Mouse (Mus musculus): ENCODE measurements around the gene Il4i1.

Il4i1 gene

DNA sequence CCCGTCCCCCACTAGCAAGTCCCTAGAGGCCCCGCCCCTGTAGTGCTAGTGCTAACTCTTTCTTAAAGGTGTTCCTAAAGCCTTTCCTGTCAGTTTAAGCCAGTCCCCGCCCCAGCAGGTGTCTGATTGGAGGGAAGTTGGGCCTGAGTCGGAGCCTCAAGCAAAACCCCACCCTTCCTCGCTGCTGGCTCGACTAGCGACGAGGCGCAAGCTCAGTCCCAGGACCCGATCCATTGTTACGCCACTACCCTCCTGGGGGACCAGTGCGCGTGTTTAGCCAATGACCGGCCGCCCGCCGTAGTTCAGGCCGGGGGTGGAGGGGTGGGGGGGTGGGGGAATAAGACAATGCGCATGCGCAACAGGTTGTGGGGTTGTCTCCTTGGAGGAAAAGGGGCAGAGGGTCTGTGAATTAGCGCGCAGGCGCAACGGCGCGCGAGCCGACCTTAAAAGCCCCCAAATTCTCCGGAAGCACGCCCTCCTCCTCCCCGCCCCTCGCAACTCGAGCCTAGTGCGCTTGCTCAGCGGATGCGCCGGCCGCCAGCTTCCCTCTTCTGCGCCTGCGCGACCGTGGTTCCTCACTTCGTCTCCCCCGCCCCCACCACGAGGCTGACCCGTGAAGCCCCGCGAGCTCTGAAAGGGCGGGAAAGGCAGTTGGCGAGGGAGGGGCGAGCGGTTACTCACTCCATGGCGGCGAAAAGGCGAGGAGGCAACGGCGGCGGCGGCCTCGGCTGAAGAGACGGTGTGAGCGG, at the start of gene Il4i1, which contains the start of gene Nup62:
TSS of gene Il4i1 (plus strand) at position 667 of the 749 bp plus-strand sequence.
TSS of gene Nup62 (plus strand) at position 368 of the 749 bp plus-strand sequence.
- peak; percentile 98 to 99 for DNase-seq

DNA sequence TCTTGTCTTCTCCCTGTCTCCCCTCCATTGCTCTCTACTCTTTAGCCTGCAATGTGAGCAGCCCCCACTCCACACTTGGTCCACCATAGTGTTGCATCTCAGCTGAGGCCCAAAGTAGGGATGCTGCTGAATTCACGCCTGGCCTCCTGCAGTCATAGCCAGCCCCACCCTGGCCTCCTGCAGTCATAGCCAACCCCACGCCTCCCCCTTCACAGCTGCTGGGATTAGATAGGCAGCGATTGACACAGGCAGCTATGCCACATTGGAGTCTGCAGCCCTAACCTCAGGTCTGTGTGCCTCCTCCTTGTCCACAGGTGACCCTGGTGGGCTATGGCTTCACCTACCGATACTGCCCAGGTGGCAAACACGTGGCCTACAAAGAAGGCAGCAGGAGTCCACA, 48.1 kb upstream of the Il4i1 start:
- no peak for DNase-seq

DNA sequence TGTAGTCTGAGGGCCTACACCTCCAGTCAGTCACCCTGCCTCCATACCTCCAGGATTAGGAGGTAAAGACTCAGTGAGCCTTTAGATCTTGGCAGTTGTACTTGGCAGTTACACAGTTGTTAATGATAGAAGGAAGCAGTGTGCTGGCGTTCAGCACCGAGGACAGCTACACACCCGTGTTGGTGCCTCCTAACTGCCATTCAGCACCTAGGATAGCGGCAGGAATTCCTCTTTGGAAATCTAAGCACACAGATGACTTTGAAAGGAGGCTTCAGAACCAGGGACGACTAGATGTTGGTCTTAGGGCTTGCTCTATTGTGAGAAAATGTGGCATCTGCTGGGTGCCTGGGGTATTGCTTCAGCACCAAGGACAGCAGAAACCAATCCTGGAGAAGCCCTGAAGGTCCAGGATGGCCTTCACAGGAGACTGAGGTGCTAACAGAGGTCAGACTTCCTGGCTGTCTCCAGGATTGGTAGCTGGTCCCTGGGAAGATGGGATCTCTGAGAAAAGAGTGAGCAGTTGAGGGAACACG, 46.1 kb upstream of the Il4i1 start:
- DNase-seq = no peak

DNA sequence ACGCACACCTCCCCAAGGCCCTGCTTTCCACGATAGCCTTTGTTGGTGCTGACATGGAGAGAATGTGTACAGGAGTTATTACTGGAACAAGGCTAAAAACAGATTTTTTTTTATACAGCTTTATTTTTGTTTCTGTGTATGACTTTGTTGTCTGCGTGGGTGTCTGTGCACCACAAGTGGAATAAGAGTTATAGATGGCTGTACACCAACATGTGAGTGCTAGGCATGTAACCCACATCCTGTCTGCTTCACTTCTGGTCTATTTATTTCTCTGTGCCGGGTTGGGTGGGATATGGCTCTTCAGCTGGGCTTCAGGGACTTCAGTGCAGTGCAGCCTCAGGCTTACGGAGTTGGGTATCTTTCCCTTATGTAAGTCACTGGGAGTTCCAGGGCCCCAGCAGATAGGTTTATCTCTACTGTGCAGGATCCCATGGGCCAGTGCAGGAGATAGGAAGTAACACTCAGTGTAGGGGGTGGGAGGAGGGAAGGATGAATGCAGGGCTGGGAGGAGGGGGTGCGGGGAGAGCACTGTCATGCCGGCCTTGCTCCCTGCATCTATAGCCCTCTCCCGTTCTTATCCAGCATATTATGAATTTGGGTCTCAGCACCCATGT, 43.5 kb upstream of the Il4i1 start:
- no peak for DNase-seq

DNA sequence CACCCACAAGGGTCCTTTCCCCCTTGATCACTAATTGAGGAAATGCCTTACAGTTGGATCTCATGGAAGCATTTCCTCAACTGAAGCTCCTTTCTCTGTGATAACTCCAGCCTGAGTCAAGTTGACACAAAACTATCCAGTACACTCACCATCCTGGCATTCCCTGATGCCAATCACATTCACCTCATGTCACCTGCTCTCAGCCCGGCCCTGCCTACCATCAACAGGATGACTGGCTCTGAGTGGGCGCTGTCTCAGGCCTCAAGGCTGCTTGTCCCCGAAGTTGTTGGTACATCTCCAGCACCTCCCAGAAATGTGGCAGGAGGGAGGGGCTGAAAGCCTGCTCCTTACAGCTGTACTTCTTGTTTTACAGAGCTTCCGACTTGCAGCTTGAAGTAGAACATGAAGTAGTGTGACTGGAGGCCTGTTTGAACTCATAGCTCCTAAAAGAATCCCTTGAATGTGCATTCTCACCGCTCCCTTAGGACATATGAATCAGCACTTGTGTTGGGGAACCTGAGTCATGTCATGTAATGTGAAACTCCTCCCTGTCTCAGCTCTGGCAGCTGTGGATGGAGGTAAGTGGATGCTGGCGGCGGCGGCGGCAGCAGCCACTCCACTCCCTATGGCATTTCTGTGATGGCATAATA, 39.2 kb upstream of the Il4i1 start:
- DNase-seq = no peak

DNA sequence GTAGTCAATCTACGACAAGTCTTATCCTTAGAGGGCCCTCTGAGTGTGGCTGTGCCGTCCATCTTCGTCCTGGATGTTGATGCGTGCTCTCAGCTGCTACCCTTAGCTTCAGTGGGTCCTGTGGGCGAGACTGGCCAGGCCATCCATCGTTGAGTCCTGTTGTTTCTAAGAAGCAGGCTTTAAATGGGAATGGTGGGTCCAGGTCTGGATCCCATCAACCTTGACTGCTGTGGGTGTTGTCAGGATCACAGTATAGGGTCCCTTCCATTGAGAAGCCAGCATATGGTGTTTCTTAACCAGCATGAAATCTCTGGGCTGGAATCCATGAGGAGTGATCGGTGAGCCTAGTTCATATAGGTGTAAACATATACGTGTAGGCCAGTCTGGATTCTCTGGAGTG, 36.1 kb upstream of the Il4i1 start:
- no peak for DNase-seq

DNA sequence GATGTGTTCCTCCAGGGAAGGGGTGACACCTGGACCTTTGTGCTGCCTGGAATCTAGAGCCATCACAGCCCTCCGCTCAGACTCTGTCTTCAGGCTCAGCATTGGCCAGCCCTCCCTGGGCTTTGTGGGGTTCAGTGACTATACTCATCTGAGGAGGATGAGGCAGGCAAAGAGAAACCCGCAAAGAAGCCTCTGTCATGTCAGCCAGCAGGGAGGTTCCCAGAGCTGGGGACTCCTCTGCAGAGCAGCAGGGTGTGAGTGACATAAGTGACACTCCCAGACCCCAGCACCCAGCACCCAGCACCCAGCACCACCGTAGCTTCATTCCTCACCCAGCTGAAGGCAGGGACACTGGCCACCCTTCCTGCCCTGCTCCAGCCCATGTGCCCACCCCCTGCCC, 26.7 kb upstream of the Il4i1 start:
- no peak for DNase-seq

DNA sequence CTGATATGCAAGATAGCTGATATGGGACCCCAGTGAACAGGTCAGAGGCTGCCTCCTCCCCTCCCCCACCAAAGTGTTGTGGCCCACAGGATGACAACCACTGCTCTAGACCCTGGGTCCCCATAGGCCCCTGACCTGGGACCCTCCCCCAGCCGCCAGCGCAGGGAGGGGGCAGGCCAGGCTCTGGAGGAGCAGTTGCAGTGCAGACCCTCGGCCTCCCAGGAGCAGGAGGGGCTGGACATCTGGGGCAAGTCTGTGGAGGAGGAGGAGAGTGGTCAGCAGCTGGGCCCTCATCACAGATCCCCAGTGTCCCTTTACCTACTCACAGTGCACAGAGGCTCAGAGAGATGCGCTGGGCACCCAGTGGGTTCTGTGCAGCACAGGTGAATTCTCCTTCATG, 26.1 kb upstream of the Il4i1 start:
- DNase-seq = no peak

DNA sequence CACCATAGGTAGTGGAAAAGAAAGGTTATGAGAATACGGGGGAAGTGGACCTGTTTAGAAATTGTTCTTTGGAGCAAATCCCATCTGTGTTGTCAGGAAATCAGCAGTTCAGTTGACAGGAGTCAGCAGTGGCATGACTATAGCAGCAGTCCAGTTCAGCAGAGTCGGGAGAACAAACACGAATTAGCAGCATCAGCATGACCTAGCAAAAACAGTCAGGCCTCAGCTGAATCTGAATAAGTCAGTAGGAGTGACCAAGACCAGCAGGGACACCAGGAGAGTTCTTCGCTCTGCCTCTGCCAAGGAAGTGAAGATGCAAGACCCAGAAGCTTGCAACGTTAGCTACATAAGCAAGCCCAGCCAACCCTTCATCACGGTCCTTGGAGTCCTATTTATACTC, 23.4 kb upstream of the Il4i1 start:
- no peak for DNase-seq

DNA sequence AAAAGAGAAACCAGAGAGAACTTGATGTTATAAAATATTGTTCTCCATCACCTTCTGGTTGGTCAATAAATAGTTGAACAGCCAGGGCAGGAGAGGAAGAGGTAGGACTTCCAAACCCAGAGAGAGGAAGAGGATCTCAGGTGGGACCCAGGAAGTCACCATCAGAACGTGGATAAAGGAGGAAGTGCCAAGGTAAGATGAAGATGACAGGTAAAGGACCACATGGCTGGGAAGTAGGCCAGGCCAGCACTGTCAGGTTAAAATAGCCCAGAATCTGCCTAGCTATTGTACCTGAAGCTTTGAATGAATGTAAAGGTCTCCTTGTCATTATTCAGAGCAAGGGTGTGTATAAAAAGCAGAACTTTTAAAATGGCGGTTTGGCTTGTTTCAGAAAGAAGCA, 7.3 kb upstream of the Il4i1 start:
- no peak for DNase-seq

DNA sequence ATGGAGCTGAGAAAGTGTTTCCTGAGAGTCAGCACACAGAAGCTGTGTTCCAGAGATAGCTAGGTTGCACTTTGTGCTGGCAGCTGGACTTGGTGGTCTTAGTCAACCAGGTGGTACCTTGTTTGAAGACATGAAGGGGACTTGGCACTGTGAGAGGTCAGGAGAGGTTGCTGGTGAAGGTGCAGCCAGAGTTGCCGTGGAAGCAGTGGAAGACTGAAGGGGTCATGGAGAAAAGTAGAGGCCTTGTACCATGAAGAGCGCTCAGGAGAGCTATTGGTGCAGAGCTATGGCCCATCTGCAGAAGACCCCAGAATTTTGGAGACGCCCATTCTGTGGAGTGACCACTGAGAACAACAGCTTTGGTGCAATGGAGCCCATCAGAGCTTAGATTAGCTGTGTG, 6.7 kb upstream of the Il4i1 start:
- no peak for DNase-seq

DNA sequence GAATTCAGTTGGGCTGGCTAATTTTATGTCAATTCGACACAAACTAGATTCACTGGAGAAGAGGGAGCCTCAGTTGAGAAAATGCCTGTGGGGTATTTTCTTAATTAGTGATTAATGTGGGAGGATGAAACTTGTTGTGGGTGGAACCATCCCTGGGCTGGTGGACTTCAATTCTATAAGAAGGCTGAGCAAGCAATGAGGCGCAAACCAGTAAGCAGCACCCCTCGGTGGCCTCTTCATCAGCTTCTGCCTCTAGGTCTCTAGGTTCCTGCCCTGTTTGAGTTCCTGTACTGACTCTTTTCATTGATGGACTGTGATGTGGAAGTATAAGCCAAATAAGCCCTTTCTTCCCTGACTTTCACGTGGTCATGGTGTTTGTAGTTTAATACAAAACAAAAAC, 5.8 kb upstream of the Il4i1 start:
- no peak for DNase-seq

DNA sequence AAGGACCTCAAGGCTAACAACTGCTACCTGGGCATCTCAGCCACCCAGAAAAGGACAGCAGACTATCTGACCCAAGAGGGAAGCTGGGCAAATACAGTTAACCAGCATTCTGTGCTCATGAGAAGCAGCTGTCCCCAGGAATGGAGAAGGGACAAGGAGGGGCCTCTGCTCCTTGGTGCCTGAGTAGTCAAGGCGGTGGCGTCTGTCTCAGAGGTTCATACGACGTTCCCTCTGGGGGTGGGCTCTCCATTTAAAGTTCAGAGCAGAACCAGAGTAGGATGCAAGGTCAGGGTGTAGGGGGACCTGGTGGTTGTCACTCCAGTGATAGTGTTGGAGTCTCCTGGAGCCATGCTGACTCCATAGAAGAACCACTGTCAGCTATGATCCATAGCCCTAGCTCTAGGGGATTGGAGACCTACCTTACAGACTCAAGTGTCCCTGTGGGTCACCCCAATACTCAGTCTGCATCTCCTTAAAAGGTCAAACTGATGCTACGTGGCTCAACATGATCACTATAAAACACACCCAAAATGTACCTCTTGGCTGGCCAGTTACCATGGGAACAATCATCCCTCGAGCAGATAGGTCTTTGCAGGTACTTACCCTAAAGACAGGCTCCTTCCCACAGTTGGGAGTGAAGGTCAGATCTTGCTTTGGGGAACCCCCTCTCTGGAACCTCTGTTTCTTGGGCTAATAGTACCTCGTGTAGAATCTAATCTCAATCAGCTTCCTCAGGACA, 5.2 kb upstream of the Il4i1 start:
- no peak for DNase-seq

DNA sequence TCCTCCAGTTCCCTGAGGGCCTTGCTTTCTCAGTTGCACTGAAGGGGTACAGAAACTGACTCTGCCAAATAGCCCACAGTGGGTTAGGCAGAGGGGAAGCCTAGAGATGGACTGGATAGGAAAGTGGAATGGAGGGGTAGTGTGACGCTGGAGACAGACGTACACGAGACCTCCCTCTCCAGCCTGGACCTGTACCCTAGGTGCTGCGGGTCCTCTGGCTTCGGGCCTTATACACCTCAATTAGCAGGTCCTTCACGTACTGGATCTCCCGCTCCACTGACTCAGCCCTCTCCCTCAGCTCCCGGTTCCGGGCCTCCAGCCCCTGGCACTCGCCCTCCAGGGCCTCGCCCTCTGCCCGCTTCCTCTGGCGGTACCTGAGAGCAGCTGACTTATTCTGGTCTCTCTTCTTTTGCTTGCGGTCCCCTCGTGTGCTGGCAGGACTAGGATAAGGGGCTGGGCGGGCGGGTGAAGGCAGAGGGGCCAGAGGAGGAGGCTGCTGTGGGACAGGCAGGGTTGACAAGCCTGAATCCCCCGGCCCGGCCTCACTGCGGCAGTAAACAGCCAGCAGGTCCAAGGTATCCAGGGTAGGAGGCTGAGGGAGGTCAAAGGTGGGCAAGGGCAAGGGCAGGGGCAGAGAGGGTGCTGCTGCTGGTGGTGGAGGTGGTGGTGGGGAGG, 3.4 kb upstream of the Il4i1 start:
- no peak for DNase-seq

DNA sequence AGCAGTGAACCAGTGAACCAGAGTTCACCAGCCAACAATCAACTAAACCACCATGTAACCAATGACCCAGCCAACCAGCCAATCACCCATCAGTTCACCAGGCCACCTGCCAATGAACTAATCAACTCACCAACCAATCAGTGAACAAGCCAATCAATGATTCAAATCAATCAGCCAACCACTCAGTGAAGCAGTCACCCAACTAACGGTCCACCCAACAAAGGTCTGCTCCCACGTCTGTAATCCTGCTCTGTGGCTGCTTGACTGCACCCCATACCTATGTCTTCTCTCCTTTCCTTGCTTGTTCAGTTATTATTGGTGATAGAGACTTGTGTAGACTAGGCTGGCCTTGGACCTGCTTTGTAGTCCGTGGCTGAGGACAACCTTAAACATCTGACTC, 2.2 kb upstream of the Il4i1 start:
- no peak for DNase-seq

DNA sequence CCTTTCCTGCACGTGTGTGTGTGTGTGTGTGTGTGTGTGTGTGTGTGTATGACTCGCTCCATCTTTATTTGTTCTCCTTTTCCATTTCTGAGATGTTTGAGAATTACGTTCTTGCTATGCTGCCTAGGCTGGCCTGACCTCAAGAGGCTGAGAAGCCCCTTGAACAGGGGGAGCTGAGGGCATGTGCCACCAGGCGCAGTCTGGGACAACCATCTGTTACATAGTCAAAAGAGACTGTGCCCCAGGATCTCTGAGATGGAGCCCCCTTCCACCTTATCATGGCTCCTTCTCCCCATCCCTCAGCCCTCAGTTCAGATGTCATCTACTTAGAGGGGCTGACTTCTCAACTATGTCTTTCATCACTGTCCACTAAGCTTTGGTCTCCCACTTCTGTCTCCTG, 1.8 kb upstream of the Il4i1 start:
- DNase-seq = no peak

DNA sequence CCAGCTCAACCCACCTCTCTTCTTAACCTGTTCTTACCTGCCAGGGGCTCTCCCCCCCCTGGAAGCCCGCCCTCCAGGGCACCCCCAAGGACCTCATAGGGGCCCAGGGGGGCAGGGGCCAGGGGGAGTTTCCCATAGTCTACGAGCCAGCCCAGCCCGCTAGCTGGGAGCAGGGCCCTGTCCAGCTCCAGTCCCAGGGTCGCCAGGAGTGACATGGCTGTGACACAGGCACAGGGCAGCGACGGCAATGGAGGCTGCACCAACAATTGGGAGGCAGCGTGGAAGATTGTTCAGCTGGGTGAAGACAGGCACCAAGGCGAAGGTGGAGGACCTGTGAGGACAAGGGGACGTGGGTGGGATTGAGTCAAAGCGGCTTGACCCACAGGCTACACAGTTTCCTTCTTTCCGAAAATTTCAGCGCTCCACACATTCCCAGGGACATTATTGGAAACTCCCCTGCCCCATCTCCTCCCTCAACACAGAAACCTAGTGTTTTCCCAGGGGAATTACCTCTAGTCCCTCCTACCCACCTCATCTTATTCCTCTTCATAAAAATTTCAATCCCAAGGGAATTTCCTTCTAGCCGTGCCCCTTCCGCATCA, 1.1 kb upstream of the Il4i1 start:
- DNase-seq = no peak

DNA sequence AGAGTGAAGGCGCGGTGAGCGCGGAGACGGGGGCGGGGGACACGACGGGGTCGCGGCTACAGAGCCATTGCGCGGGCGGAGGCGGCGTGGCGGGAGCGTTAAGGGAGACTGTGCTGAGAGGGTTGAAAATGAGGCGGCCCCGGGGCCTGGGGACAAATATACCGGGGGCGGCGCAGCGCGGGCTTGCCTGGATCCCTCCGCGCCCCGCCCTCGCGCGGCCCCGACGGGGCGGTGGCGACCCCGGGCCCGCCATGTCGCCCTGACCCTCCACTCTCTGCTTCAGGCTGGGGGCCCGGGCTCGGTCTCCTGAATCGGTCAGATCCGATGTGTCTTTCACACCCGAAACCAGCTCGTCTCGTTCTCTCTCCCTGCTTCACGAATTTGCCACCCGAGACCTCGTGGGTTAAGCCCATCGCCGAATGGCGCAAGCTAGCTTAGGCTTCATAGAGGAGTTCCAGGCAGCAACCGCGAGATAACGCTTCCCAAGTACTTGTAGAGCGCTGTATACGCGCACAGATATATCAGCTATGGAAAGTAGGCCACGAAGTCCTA, 359 bp downstream of the Il4i1 start, which contains the start of gene Atf5:
TSS of gene Atf5 (minus strand) at position 189 of the 552 bp plus-strand sequence.
- DNase-seq = peak in 1 of 2 experiments; percentile 41

DNA sequence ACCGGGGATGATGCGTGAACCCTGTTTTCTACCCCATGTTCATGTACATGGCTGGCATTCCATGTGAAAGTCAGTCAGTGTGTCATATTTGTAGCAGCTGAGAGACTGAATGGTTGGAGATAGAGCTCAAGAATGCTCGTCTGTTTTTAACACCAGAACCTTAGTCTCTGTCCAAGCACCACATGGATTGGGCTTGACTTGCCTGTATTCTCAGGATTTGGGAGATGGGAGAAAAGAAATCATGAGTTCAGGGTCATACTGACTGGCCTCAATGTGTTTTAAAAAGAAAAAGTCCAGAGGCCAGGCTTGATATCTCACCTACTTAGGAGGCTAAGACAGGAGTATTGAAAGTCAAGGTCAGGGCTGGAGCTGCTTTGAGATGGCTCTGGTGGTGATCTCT, 1.3 kb downstream of the Il4i1 start:
- peak in 1 of 2 experiments; percentile 5 for DNase-seq

DNA sequence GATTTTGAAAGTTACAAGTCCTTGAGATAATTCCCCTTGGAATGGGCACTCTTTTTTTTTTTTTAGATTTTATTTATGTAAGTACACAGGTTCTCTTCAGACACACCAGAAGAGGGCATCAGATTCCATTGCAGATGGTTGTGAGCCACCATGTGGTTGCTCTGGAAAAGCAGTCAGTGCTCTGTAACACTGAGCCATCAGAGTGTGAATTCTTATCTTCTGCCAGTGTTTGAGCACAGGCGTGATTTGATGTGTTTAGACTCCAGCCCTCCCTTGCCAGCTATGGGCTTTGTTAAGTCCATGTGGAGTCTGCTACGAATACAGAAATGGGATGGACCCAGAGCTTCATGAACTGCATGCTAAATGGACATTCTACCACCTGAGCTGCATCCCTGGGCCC, 2.0 kb downstream of the Il4i1 start:
- DNase-seq = peak in 1 of 2 experiments; percentile 20

DNA sequence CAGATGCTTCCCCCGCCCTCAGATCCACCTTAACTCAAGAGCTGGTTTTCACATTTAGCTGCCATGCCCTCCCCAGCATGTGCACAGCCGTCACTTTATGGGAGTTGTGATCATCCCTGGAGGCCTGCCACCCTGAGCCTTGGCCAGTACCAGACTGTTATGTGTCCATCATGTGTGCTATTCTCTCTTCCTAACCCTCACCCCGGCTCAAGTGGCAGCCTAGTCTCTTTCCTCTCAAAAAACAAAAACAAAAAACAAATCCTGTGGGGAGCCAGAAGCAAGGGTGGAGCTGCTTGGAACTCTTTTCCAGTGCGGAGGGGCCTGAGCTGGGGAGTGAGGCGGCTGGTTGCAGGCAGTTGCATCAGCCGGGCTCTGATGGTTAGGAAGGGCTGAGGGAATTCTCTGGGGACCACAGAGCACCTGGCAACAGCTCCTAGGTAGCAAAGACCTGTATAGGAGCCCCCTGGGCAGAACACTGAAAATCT, 2.6 kb downstream of the Il4i1 start:
- peak in 1 of 2 experiments; percentile 47 for DNase-seq

DNA sequence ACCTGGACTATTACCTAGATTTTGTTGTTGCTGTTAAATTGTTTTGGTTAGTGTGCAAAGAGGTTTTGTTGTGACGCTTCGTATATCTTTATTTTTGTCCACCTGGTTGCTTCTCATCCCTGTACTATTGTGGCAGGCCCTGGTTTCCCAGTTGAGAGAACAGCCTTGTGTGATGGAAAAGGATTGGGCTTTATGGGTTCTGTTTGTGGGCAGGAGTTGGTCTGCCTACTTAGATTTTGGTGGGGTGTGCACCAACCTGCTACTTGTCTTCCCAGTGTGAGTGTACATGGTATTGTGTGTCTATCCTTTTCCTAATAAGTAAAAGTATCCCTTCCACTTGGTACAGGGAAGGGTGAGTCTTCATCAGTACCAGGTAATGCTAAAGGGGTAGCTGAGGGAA, 3.2 kb downstream of the Il4i1 start:
- peak in 1 of 2 experiments; percentile 9 for DNase-seq
